ENCODE assay signal across 10 mouse cellular contexts in the genomic region with DNA sequence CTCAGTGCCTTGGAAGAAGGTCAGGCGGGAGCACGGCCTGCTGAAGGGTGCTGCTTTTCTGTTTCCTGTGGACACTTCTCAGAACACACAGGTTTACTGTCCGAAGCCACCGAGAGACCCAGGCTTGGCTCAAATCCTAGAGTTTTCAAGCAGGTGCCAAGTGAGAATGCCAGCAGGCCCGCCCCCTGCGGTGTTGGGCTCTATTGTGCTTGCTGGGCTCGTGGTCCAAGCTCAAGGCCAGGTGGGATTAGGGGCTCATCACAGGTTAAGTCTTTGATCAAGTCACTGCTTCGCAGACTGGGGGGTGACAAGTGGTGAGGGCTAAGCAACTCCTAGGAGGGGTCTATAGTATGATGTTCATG. TPM values are rescaled to one million over a fixed set of nuclear protein-coding genes. Genes with fewer than 3 reads are reported as not detected.
A peak's percentile ranks its signal among the peaks of the same experiment; 100 is the strongest.
DNase-seq lines count a peak whose midpoint lies in the region; ATAC-seq and TF ChIP-seq lines count a peak whose summit lies in the region.
"Had no signal": no experiment of that assay in that cellular context is flagged by ENCODE, and none has a peak within 500 bp of the region (broad histone marks: within the 10 kb centered on the region; RNA-seq: fewer than 3 reads in every experiment).

No protein-coding gene starts in this region.

- peaks cover 76% of the 10 kb centered on the region for H3K27me3 ChIP-seq in liver, embryonic 12.5 days (replicated peaks)
- H3K27me3 ChIP-seq in liver, postnatal 0 days (ENCODE audit: insufficient read depth, low read length) = peaks cover 50% of the 10 kb centered on the region
- H3K27me3 ChIP-seq in hindbrain, embryonic 16.5 days (replicated peaks; ENCODE audit: control insufficient read depth, insufficient read depth, low read length) = peaks cover 48% of the 10 kb centered on the region
- H3K27me3 ChIP-seq in neural tube, embryonic 15.5 days (replicated peaks) = peaks cover 71% of the 10 kb centered on the region

- WGBS in liver, embryonic 12.5 days (ENCODE audit: insufficient replicate concordance) = 9% methylated on average over 8 of the region's 8 CpGs
- WGBS in liver, postnatal 0 days (ENCODE audit: insufficient replicate concordance) = 7% methylated on average over 8 of the region's 8 CpGs
- WGBS in hindbrain, embryonic 16.5 days = 4% methylated on average over 8 of the region's 8 CpGs
- 8% methylated on average over 8 of the region's 8 CpGs for WGBS in neural tube, embryonic 15.5 days

- TF ChIP-seq CTCF in liver, postnatal 0 days (IDR thresholded peaks at IDR 0.05; ENCODE audit: low read depth) = no peak

- no peak overlapping the region for H3K27ac ChIP-seq in liver, embryonic 12.5 days
- no peak overlapping the region for H3K27ac ChIP-seq in liver, postnatal 0 days (ENCODE audit: low read depth)
- no peak overlapping the region for H3K27ac ChIP-seq in hindbrain, embryonic 16.5 days (ENCODE audit: low read depth, low read length)
- H3K27ac ChIP-seq in neural tube, embryonic 15.5 days (replicated peaks) = no peak overlapping the region

- H3K36me3 ChIP-seq in liver, embryonic 12.5 days = no peaks in the 10 kb centered on the region
- no peaks in the 10 kb centered on the region for H3K36me3 ChIP-seq in liver, postnatal 0 days (replicated peaks; ENCODE audit: insufficient read depth, low read length)
- no peaks in the 10 kb centered on the region for H3K36me3 ChIP-seq in hindbrain, embryonic 16.5 days (ENCODE audit: control insufficient read depth, insufficient read depth, low read length)
- no peaks in the 10 kb centered on the region for H3K36me3 ChIP-seq in neural tube, embryonic 15.5 days

- 0 out of 2 replicates have a peak, but pooled peaks cover 3% of the 10 kb centered on the region for H3K4me1 ChIP-seq in liver, embryonic 12.5 days
- H3K4me1 ChIP-seq in liver, postnatal 0 days (ENCODE audit: insufficient read depth) = no peaks in the 10 kb centered on the region; the same call in 1 of the 2 replicates
- H3K4me1 ChIP-seq in hindbrain, embryonic 16.5 days (ENCODE audit: control insufficient read depth, insufficient read depth, low read depth, low read length) = peaks cover 20% of the 10 kb centered on the region
- H3K4me1 ChIP-seq in neural tube, embryonic 15.5 days = peaks cover 22% of the 10 kb centered on the region

- H3K4me3 ChIP-seq in liver, embryonic 12.5 days = no peak overlapping the region
- H3K4me3 ChIP-seq in liver, postnatal 0 days (ENCODE audit: low read depth, low read length) = no peak overlapping the region
- H3K4me3 ChIP-seq in hindbrain, embryonic 16.5 days (ENCODE audit: low read length) = peak overlapping the region; percentile 48
- peak overlapping the region; percentile 45 for H3K4me3 ChIP-seq in neural tube, embryonic 15.5 days (replicated peaks)

- no peak for TF ChIP-seq EP300 in liver, postnatal 0 days (IDR thresholded peaks at IDR 0.05; ENCODE audit: low read depth)

- DNase-seq in cerebellum, postnatal 10 days = peak; percentile 75 to 80
- no peak for DNase-seq in cerebellum, adult 9-11 months
- no peak for DNase-seq in liver, postnatal 0 days
- no peak for DNase-seq in adrenal gland, postnatal 36 days
- no peak for DNase-seq in spleen, adult 12 weeks (ENCODE audit: low spot score)

- no peak overlapping the region for H3K9ac ChIP-seq in liver, embryonic 12.5 days
- H3K9ac ChIP-seq in liver, postnatal 0 days (replicated peaks) = no peak overlapping the region
- H3K9ac ChIP-seq in hindbrain, embryonic 16.5 days (ENCODE audit: low read depth, low read length) = peak overlapping the region; percentile 57
- H3K9ac ChIP-seq in neural tube, embryonic 15.5 days (replicated peaks) = 0 out of 2 replicates have a peak overlapping the region, but pooled peaks have one; percentile 42

- H3K9me3 ChIP-seq in liver, embryonic 12.5 days (replicated peaks) = no peaks in the 10 kb centered on the region
- no peaks in the 10 kb centered on the region for H3K9me3 ChIP-seq in liver, postnatal 0 days (ENCODE audit: low read length)
- no peaks in the 10 kb centered on the region for H3K9me3 ChIP-seq in hindbrain, embryonic 16.5 days (ENCODE audit: control insufficient read depth, low read length)
- H3K9me3 ChIP-seq in neural tube, embryonic 15.5 days (replicated peaks) = no peaks in the 10 kb centered on the region

- peak overlapping the region; percentile 58 for H3K4me2 ChIP-seq in liver, embryonic 12.5 days
- H3K4me2 ChIP-seq in liver, postnatal 0 days (ENCODE audit: low read depth, low read length) = no peak overlapping the region
- H3K4me2 ChIP-seq in hindbrain, embryonic 16.5 days (ENCODE audit: low read length) = peak overlapping the region; percentile 70
- peak overlapping the region; percentile 78 for H3K4me2 ChIP-seq in neural tube, embryonic 15.5 days

- ATAC-seq in liver, embryonic 12.5 days = no peak
- no peak for ATAC-seq in liver, postnatal 0 days
- ATAC-seq in hindbrain, embryonic 16.5 days = peak; percentile 5; the same call in 1 of the 2 replicates
- no peak for ATAC-seq in neural tube, embryonic 15.5 days (ENCODE audit: low FRiP score)

RNA-seq across cellular contexts. Expression of a gene that starts 0.3 kb away (rescaled TPM):
- polyA plus RNA-seq in liver, embryonic 12.5 days (2016; fragmentation: Nextera tagmentation; extraction: Ambion mirVana) = 0.41 and 1.6 TPM in 2 replicates
- 0.06 and 0.12 TPM in 2 replicates for polyA plus RNA-seq in liver, postnatal 0 days (2015; fragmentation: Nextera tagmentation; extraction: Ambion mirVana)
- polyA plus RNA-seq in hindbrain, embryonic 16.5 days (2015; fragmentation: Nextera tagmentation; extraction: Ambion mirVana) = 7.8 and 10.2 TPM in 2 replicates
- polyA plus RNA-seq in neural tube, embryonic 15.5 days (2015; fragmentation: Nextera tagmentation; extraction: Ambion mirVana) = 3.9 and 4.9 TPM in 2 replicates
- total RNA-seq in adrenal gland, postnatal 36 days (2021) = 10 to 100 TPM; 34.9 to 36.1 TPM

RNA-seq across cellular contexts. Expression of a gene that starts 44.7 kb away (rescaled TPM):
- not detected in 2 replicates for polyA plus RNA-seq in liver, embryonic 12.5 days (2016; fragmentation: Nextera tagmentation; extraction: Ambion mirVana)
- polyA plus RNA-seq in liver, postnatal 0 days (2015; fragmentation: Nextera tagmentation; extraction: Ambion mirVana) = not detected in 2 replicates
- 0.11 and 1.0 TPM in 2 replicates for polyA plus RNA-seq in hindbrain, embryonic 16.5 days (2015; fragmentation: Nextera tagmentation; extraction: Ambion mirVana)
- 0.18 TPM in 1 of 2 replicates, not detected in the other for polyA plus RNA-seq in neural tube, embryonic 15.5 days (2015; fragmentation: Nextera tagmentation; extraction: Ambion mirVana)
- not detected for total RNA-seq in adrenal gland, postnatal 36 days (2021)
- total RNA-seq: adrenal gland, adult 2 months; hematopoietic stem cell, adult 5-6 weeks had no signal
- polyA plus RNA-seq: adrenal gland, adult 2 months had no signal

Comparison
In these comparisons a context has a peak if more than half of its experiments do, and no peak if none do; other contexts are left out.
1. DNase-seq: peak in cerebellum, postnatal 10 days (2 of 2); none in cerebellum, adult 9-11 months (single experiment), liver, postnatal 0 days (single experiment), adrenal gland, postnatal 36 days (0 of 2) and spleen, adult 12 weeks (single experiment).
2. H3K4me3 ChIP-seq: peak in hindbrain, embryonic 16.5 days (single experiment) and neural tube, embryonic 15.5 days (single experiment); none in liver, embryonic 12.5 days (single experiment) and liver, postnatal 0 days (single experiment).
3. H3K9ac ChIP-seq: peak in hindbrain, embryonic 16.5 days (single experiment) and neural tube, embryonic 15.5 days (single experiment); none in liver, embryonic 12.5 days (single experiment) and liver, postnatal 0 days (single experiment).